Mouse (Mus musculus) kidney, adult 2 months (tissue): Measurements from ENCODE around the gene Tex52.

Experiments used
- CTCF ChIP-seq: fragments of 200-500 bp; conservative IDR thresholded peaks from 2 replicates; pipeline ENCODE4 v1.5.1; 2011; ENCODE audit warnings: low read depth, mild to moderate bottlenecking, control low read depth, low read length, moderate library complexity, mixed read lengths; ENCODE audit not compliant: insufficient read depth, insufficient read length
- POLR2A ChIP-seq: fragments of 200-500 bp; IDR thresholded peaks from one replicate; pipeline ENCODE4 v1.6.1; 2011; ENCODE audit warnings: low read depth, low read length, control low read depth

GRCm38 (mm10) chr6:128364721-128365120 lies 10.5 kb upstream of the Tex52 start:
- no peak for TF ChIP-seq POLR2A
- TF ChIP-seq CTCF: no peak
